Mouse (Mus musculus) kidney, adult 18-20 months (tissue): ENCODE data around the gene Syne1.

Experiments used
- DNase-seq: peaks from one replicate; pipeline ENCODE4 v3.0.0; 2021

Syne1 gene

GRCm38 (mm10) chr10:5124757-5125156 lies 426.5 kb downstream of the Syne1 start:
- no peak for DNase-seq

DNA sequence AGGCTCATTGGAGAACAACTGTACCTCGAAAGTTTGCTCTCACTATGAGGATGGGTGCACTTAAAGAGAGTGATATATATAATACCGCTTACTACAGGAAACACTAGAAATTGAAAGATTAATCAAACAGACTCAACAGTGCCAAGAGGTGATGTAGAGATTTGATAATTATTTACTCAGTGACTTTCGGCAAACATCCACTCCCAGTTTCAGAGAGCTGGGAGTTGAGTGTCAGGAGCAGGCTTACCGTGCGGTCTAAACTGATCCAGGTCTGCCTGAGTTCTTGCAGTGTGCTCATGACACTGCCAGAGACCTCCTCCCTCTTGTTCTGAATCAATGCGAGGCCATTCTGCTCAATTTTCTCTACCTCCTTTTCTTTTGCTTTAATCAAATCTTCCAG lies 434.6 kb downstream of the Syne1 start:
- DNase-seq = no peak

DNA sequence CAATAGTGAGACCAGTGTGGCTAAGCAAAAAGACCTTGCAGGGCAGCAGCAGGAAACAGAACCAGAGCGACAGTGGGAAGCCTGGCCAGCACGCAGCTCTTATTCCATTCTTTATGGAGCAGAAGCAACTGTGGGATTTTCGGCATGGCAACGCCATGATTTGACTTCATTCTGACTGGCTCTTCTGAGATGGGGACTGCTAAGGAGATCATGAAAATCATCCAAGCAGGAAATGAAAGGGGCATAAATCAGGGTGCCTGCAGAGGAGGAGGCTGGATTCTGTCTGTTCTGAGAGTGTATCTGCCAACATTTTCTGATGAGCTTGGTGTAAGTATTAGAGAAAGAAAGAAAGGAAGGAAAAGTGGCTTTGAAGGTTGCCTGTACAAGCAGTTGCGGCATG lies 435.1 kb downstream of the Syne1 start:
- DNase-seq = no peak

DNA sequence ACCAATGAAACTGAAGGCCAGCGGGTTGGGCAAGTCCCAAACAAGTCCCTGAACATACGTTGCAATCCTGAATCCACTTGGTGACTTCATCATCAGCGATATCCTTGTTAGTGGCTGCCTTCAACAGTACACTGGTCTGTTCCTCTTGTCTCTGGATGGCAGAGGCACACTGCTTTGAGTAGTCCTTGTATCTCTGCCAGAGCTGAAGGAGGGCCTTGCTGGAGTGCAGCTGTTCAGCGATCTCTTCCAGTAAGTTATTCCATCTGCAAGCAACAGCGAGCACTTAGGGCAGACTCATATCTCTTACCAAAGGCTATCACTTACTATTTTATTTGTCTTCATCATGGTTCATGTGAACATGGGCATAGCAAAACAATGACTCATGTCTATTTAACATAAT lies 440.5 kb downstream of the Syne1 start:
- no peak for DNase-seq

GRCm38 (mm10) chr10:5097754-5098137 lies 453.5 kb downstream of the Syne1 start:
- no peak for DNase-seq

GRCm38 (mm10) chr10:5096996-5097753 lies 454.1 kb downstream of the Syne1 start:
- DNase-seq = no peak

DNA sequence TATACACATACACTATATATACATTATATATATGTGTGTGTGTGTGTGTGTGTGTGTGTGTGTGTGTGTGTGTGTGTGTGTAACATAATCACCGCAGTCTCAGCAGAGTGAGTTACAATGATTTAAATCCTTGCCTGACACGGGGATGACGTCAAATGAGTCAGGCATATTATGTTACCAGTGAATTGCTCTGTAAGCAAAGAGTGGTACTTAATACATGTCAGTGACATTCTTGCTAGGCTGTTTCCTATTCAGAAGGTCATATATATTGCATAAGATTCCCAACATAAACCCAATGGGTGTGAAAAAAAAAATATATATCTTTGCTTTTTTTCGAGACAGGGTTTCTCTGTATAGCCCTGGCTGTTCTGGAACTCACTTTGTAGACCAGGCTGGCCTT lies 462.1 kb downstream of the Syne1 start:
- no peak for DNase-seq

- DNase-seq = no peak
Measured at GRCm38 (mm10) chr10:5087336-5087735, 463.9 kb downstream of the Syne1 start.

DNA sequence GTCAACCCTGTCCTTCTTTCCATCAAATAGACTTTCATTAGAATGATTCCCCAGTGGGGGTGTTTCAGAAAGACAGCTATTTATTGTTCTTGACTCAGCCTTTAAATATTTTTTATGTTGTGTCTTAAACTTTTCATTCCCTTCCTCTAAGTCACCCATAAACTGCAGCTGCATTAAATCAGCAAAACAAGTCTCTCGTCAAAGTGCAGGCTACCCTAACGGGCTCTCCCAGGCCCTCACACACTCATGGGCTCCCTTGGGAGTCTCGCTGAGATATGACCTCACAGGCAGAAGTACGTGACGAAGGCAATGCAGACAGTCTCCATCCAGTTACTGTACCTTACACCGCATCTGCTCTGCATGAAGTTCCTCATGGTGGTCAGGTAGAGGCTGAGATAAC lies 465.0 kb downstream of the Syne1 start:
- DNase-seq = no peak

DNA sequence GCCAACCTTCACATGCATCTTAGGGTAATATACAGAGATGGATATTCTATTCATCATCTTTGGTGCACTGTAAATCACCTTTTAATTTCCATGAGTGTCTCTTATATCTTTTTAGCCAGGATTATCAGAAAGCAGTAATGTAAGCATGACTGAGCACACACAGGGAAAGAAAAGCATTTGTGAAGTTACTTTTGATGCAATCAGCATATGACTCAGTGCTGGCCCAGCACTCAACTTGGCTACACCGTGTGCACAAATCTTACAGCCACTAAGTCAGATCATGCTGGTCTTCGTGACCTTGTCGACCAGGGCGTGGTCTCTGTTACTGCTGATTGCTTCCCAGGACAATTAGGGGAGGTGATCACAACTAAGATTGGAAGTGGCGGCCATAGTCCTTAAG lies 465.5 kb downstream of the Syne1 start:
- no peak for DNase-seq

DNA sequence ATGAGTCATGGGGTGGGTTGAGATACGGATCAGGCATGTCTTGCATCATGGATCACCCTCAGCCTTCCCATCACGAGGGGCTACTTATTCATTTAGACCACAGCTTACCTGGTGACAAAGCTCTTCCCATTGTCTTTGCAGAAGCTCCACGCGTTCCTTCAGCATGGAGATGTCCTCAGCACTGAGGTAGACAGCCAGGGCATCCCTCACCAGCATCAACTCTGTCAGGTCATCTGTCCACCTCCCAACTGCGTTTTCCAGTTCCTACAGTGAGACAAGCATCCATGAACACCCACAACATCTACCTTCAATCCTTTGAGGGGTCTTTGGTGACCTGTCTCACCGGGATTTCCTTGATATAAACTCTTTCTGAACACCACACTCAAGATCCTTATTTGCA lies 467.6 kb downstream of the Syne1 start:
- DNase-seq = no peak

DNA sequence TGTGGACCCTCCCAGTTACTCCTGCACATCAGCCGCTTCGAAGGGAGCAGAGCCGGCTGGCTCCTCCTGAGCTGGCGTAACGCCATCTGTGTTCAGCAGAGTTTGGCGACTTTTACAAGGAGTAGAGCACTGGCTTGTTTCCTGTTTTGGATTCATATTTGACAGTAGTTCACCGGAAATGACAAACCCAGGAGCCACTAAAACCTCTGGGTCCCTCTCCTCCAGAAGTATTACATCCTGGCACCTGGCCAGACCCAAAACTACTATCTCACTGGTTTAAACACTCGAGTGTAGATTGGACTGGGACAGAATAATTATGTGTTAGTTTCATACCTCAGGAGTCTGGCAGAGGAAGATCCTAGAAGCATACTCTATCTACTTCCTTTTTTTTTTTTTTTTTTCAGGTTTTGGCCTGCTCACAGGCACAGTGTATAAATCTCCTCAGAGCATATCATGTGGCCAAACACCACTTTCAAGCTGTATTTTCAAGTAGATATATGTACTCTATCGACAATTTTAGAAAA lies 471.3 kb downstream of the Syne1 start:
- peak; percentile 53 for DNase-seq

- DNase-seq = no peak
Measured at GRCm38 (mm10) chr10:5075724-5076123, 475.6 kb downstream of the Syne1 start.

DNA sequence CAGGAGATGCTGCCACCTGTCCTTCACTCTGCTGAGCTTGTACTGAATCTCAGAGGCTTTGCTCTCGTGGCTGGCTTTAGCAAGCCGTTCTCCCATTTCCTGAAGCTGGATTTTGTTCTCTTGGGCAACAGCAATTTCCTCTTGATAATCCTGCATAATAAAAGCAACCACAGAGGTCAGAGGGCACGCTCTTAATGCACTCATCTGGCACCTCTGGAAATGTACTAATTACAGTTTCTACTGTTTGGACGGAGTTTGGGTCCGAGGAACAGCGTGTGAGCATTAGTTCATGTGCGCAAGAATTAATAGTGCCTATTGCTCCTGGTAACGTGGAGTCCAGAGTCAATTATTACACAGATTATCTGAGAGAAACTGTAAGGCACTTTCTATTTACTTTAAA lies 479.2 kb downstream of the Syne1 start:
- no peak for DNase-seq

GRCm38 (mm10) chr10:5070941-5071231 lies 480.4 kb downstream of the Syne1 start:
- no peak for DNase-seq

GRCm38 (mm10) chr10:5070168-5070940 lies 480.9 kb downstream of the Syne1 start:
- DNase-seq = no peak

DNA sequence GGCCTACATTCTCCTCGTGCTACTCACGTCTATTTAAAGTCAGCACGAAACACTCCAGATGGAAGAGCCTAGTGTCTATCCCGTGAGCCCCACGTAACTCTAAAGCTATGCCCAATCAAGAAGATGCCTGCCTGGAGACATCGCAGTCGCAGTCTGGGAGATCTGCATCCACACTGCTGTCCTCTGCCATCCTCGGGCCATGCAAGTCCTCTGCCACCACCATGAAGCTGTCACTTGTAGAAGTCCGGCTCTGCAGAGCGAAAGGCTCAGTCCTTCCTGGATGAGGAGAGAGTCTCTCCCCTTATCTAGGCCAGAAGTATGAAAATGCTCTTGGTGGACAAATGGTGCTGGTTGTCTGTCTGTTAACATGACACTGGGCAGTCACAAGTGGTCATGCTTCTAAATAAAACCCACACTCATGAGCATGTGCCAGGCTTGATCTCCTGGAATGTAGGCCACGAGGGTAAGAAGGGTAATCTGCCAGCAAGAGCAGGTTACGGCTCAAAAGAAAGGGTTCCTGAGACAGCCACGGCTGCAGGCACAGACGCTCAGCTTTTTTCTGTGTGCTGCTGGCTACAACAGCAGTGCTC lies 482.5 kb downstream of the Syne1 start, which contains the start of gene Gm10097:
Gene Gm10097, plus strand, starts transcription at position 517 of the 590 bp plus-strand sequence.
- DNase-seq = no peak

DNA sequence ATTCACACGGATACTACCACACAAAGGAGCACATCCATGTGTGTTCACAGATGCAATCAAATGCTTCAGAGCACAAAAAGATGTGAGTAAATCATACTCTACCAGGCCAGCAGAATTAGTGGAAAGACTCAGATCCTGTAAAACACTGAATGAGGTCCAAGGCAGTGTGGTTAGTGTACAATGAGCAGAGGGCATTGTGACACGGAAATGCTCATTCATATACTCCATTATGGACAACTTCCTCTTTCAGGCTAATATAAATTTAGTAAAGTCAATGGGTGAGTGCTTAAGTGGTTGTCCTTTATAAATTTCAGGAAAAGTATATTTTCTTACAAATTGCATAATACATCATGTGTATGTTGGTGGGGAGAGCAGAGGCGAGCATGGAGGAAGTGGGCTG lies 484.2 kb downstream of the Syne1 start:
- no peak for DNase-seq

- no peak for DNase-seq
Measured at GRCm38 (mm10) chr10:5059983-5060382, 491.3 kb downstream of the Syne1 start.

GRCm38 (mm10) chr10:5058876-5059275 lies 492.4 kb downstream of the Syne1 start:
- DNase-seq = no peak

DNA sequence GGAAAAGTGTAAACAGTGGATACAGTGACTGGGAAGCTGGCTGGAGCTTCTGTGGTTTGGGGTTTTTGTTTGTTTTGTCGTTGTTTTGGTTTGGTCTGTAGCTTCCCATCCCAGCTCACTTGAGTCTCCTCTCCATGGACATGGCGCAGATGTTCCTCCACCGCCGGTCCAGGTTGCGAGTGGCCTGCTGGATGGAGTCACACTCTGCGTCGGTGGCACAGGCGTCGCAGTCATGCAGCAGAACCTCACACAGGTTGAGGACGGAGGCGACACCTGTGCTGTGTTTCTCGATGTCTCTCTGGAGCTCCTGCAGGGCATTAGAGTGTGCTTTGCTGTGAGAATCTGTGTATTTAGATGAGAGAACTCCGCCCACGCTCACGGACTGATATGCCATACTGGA lies 493.6 kb downstream of the Syne1 start:
- no peak for DNase-seq

- DNase-seq = no peak
Measured at GRCm38 (mm10) chr10:5056940-5057339, 494.3 kb downstream of the Syne1 start.

GRCm38 (mm10) chr10:5056243-5056735 lies 495.0 kb downstream of the Syne1 start:
- DNase-seq = no peak

DNA sequence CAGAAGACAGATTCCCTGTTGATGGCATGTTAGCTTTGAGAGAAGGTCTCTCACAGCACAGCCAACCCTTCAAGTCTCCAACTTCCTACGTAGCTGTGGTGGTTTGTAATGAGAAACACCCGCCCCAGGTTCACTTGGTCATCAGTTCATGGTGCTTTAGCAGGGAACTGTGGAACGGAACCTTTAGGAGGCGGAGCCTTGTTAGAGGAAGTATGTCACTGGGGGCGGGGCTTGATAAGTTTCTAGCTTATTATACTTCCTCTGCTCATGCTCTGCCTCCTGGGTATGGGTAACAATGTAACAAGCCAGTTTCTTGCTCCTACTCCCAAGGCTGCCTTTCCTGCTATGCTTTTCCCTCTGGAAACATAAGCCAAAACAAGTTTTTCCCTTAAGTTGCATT lies 505.6 kb downstream of the Syne1 start:
- DNase-seq = no peak
